Mouse (Mus musculus): Measurements from ENCODE around the gene Pon1.

Pon1 gene

GRCm38 (mm10) chr6:5134986-5135385 is 58.8 kb downstream of the Pon1 start:
- DNase-seq (ENCODE audit: low spot score), result no peak

GRCm38 (mm10) chr6:5129364-5130093 is 64.2 kb downstream of the Pon1 start:
- no peak for DNase-seq (ENCODE audit: low spot score)

GRCm38 (mm10) chr6:5120229-5120628 is 73.5 kb downstream of the Pon1 start:
- no peak for DNase-seq (ENCODE audit: low spot score)

GRCm38 (mm10) chr6:5119181-5119910 is 74.4 kb downstream of the Pon1 start:
- no peak for DNase-seq (ENCODE audit: low spot score)
